Mouse (Mus musculus) bone marrow, adult 2 months (tissue): Measurements from ENCODE around the gene Pcnx.

Experiments used
- CTCF ChIP-seq: fragments of 200-500 bp; IDR thresholded peaks from 2 replicates; pipeline ENCODE4 v1.5.1; 2011; ENCODE audit warnings: low read length, control low read depth; ENCODE audit not compliant: control insufficient read depth, insufficient read depth
- POLR2A ChIP-seq: fragments of 200-500 bp; IDR thresholded peaks from 2 replicates; pipeline ENCODE4 v1.6.1; 2011; ENCODE audit warnings: low read depth, mild to moderate bottlenecking, control low read depth, low read length, borderline replicate concordance; ENCODE audit not compliant: control insufficient read depth

DNA sequence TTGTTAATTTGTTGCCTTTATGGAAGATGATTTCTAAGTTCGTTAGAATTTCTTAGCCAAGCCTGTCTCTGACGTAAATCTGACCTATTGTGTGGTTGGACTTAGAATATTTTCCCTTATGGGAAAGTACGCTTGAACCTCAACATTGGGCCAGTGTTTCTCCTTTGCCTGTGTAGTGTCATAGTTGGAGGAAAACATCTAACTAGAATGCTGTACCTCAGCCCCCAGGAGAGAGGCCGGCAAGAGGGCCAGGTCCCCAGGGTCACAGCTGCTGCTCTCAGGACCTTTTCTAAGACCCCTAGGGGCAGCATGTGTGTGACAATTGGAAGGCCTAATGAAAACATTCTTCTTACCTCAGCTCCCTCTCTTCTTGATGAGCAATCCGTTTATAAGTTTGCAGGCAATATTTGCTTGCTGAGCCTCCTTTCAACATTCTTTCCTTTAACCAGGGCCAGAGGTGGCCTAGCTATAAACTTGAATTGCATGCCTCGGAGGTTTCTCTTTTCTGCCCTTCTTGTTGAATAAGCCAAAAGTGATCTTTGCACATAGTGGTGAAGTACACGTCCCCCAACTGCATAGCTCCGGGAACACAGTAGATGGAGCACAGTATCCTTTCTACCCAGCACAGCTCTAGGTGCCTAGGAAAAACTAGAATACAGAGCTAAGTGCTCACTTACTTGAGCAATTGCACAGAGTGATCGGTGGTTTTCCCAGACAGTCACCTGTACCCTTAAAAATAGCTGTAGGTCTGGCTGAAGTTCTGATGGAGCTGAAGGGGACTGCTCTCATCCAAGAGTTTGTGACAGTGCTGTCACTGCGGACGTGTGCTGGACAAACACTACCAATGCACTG lies 23.7 kb downstream of the Pcnx start:
- TF ChIP-seq CTCF (no peak), POLR2A (no peak)
